Mouse (Mus musculus): ENCODE results near the gene Paqr3. TPM values are rescaled to one million over a fixed set of nuclear protein-coding genes. Genes with fewer than 3 reads are reported as not detected.

Paqr3 gene
- polyA plus RNA-seq, 1 experiment from 2014 or later, result 16.8 TPM

- no peak for ATAC-seq
- no peaks in the 10 kb centered on the region for H3K9me3 ChIP-seq (ENCODE audit: control insufficient read depth, low read length)
- no peak overlapping the region for H3K9ac ChIP-seq (ENCODE audit: low read depth, low read length)
- H3K27ac ChIP-seq (ENCODE audit: low read depth, low read length), result no peak overlapping the region
- H3K4me3 ChIP-seq (ENCODE audit: low read length), result no peak overlapping the region
- no peak overlapping the region for H3K4me2 ChIP-seq (ENCODE audit: low read length)
- 97% methylated on average over 5 of the region's 5 CpGs for WGBS
- no peaks in the 10 kb centered on the region for H3K36me3 ChIP-seq (ENCODE audit: control insufficient read depth, insufficient read depth, low read length)
- peaks cover 2% of the 10 kb centered on the region; the same call in 1 of the 2 replicates for H3K4me1 ChIP-seq (ENCODE audit: control insufficient read depth, insufficient read depth, low read depth, low read length)
- no peaks in the 10 kb centered on the region for H3K27me3 ChIP-seq (replicated peaks; ENCODE audit: control insufficient read depth, insufficient read depth, low read length)
Observed at GRCm38 (mm10) chr5:97076167-97076566, 35.2 kb downstream of the Paqr3 start.

GRCm38 (mm10) chr5:97075476-97076151 lies 35.8 kb downstream of the Paqr3 start:
- Histone ChIP-seq H3K9me3 (ENCODE audit: control insufficient read depth, low read length) (no peaks in the 10 kb centered on the region), H3K4me2 (ENCODE audit: low read length) (no peak overlapping the region), H3K36me3 (ENCODE audit: control insufficient read depth, insufficient read depth, low read length) (no peaks in the 10 kb centered on the region), H3K9ac (ENCODE audit: low read depth, low read length) (no peak overlapping the region), H3K27me3 (replicated peaks; ENCODE audit: control insufficient read depth, insufficient read depth, low read length) (no peaks in the 10 kb centered on the region), H3K4me1 (ENCODE audit: control insufficient read depth, insufficient read depth, low read depth, low read length) (peaks cover 2% of the 10 kb centered on the region; the same call in 1 of the 2 replicates), H3K27ac (ENCODE audit: low read depth, low read length) (no peak overlapping the region), H3K4me3 (ENCODE audit: low read length) (no peak overlapping the region)
- ATAC-seq, result no peak
- WGBS, result 92% methylated on average over 11 of the region's 11 CpGs

GRCm38 (mm10) chr5:97065746-97066145 lies 45.6 kb downstream of the Paqr3 start:
- Histone ChIP-seq H3K36me3 (ENCODE audit: control insufficient read depth, insufficient read depth, low read length) (peaks cover 12% of the 10 kb centered on the region), H3K4me1 (ENCODE audit: control insufficient read depth, insufficient read depth, low read depth, low read length) (no peaks in the 10 kb centered on the region), H3K9me3 (ENCODE audit: control insufficient read depth, low read length) (no peaks in the 10 kb centered on the region), H3K4me3 (ENCODE audit: low read length) (no peak overlapping the region), H3K27ac (ENCODE audit: low read depth, low read length) (no peak overlapping the region), H3K9ac (ENCODE audit: low read depth, low read length) (no peak overlapping the region), H3K27me3 (replicated peaks; ENCODE audit: control insufficient read depth, insufficient read depth, low read length) (no peaks in the 10 kb centered on the region), H3K4me2 (ENCODE audit: low read length) (no peak overlapping the region)
- ATAC-seq, result no peak
- 94% methylated on average over 4 of the region's 4 CpGs for WGBS

GRCm38 (mm10) chr5:97062041-97062440 lies 49.4 kb downstream of the Paqr3 start:
- ATAC-seq, result no peak
- no peaks in the 10 kb centered on the region for H3K4me1 ChIP-seq (ENCODE audit: control insufficient read depth, insufficient read depth, low read depth, low read length)
- no peaks in the 10 kb centered on the region for H3K27me3 ChIP-seq (replicated peaks; ENCODE audit: control insufficient read depth, insufficient read depth, low read length)
- no peak overlapping the region for H3K27ac ChIP-seq (ENCODE audit: low read depth, low read length)
- H3K9ac ChIP-seq (ENCODE audit: low read depth, low read length), result no peak overlapping the region
- 76% methylated on average over 1 of the region's 1 CpGs for WGBS
- no peak overlapping the region for H3K4me2 ChIP-seq (ENCODE audit: low read length)
- H3K4me3 ChIP-seq (ENCODE audit: low read length), result no peak overlapping the region
- H3K36me3 ChIP-seq (ENCODE audit: control insufficient read depth, insufficient read depth, low read length), result peaks cover 13% of the 10 kb centered on the region
- no peaks in the 10 kb centered on the region for H3K9me3 ChIP-seq (ENCODE audit: control insufficient read depth, low read length)

GRCm38 (mm10) chr5:97060864-97061263 lies 50.5 kb downstream of the Paqr3 start:
- 56% methylated on average over 3 of the region's 3 CpGs for WGBS
- Histone ChIP-seq H3K36me3 (ENCODE audit: control insufficient read depth, insufficient read depth, low read length) (peaks cover 10% of the 10 kb centered on the region), H3K4me2 (ENCODE audit: low read length) (no peak overlapping the region), H3K27ac (ENCODE audit: low read depth, low read length) (no peak overlapping the region), H3K4me3 (ENCODE audit: low read length) (no peak overlapping the region), H3K4me1 (ENCODE audit: control insufficient read depth, insufficient read depth, low read depth, low read length) (no peaks in the 10 kb centered on the region), H3K27me3 (replicated peaks; ENCODE audit: control insufficient read depth, insufficient read depth, low read length) (no peaks in the 10 kb centered on the region), H3K9ac (ENCODE audit: low read depth, low read length) (no peak overlapping the region), H3K9me3 (ENCODE audit: control insufficient read depth, low read length) (no peaks in the 10 kb centered on the region)
- peak; percentile 55 for ATAC-seq

- Histone ChIP-seq H3K4me1 (ENCODE audit: control insufficient read depth, insufficient read depth, low read depth, low read length) (no peaks in the 10 kb centered on the region), H3K9ac (ENCODE audit: low read depth, low read length) (no peak overlapping the region), H3K27me3 (replicated peaks; ENCODE audit: control insufficient read depth, insufficient read depth, low read length) (no peaks in the 10 kb centered on the region), H3K4me2 (ENCODE audit: low read length) (no peak overlapping the region), H3K9me3 (ENCODE audit: control insufficient read depth, low read length) (no peaks in the 10 kb centered on the region), H3K36me3 (ENCODE audit: control insufficient read depth, insufficient read depth, low read length) (peaks cover 5% of the 10 kb centered on the region; the same call in 1 of the 2 replicates), H3K27ac (ENCODE audit: low read depth, low read length) (no peak overlapping the region), H3K4me3 (ENCODE audit: low read length) (no peak overlapping the region)
- no peak for ATAC-seq
- 84% methylated on average over 12 of the region's 12 CpGs for WGBS
Observed at GRCm38 (mm10) chr5:97056791-97057450, 54.5 kb downstream of the Paqr3 start.

- peaks cover 5% of the 10 kb centered on the region; the same call in 1 of the 2 replicates for H3K36me3 ChIP-seq (ENCODE audit: control insufficient read depth, insufficient read depth, low read length)
- 79% methylated on average over 3 of the region's 3 CpGs for WGBS
- ATAC-seq, result no peak
- no peak overlapping the region for H3K27ac ChIP-seq (ENCODE audit: low read depth, low read length)
- no peaks in the 10 kb centered on the region for H3K27me3 ChIP-seq (replicated peaks; ENCODE audit: control insufficient read depth, insufficient read depth, low read length)
- no peak overlapping the region for H3K4me3 ChIP-seq (ENCODE audit: low read length)
- H3K4me1 ChIP-seq (ENCODE audit: control insufficient read depth, insufficient read depth, low read depth, low read length), result no peaks in the 10 kb centered on the region
- H3K9me3 ChIP-seq (ENCODE audit: control insufficient read depth, low read length), result no peaks in the 10 kb centered on the region
- no peak overlapping the region for H3K4me2 ChIP-seq (ENCODE audit: low read length)
- H3K9ac ChIP-seq (ENCODE audit: low read depth, low read length), result no peak overlapping the region
Observed at GRCm38 (mm10) chr5:97056359-97056758, 55.0 kb downstream of the Paqr3 start.

- H3K36me3 ChIP-seq (ENCODE audit: control insufficient read depth, insufficient read depth, low read length), result peaks cover 5% of the 10 kb centered on the region; the same call in 1 of the 2 replicates
- WGBS, result 5% methylated on average over 1 of the region's 1 CpGs
- H3K9ac ChIP-seq (ENCODE audit: low read depth, low read length), result no peak overlapping the region
- no peak overlapping the region for H3K27ac ChIP-seq (ENCODE audit: low read depth, low read length)
- no peak overlapping the region for H3K4me3 ChIP-seq (ENCODE audit: low read length)
- no peaks in the 10 kb centered on the region for H3K9me3 ChIP-seq (ENCODE audit: control insufficient read depth, low read length)
- no peaks in the 10 kb centered on the region for H3K4me1 ChIP-seq (ENCODE audit: control insufficient read depth, insufficient read depth, low read depth, low read length)
- ATAC-seq, result peak; percentile 74
- H3K27me3 ChIP-seq (replicated peaks; ENCODE audit: control insufficient read depth, insufficient read depth, low read length), result no peaks in the 10 kb centered on the region
- H3K4me2 ChIP-seq (ENCODE audit: low read length), result no peak overlapping the region
Observed at GRCm38 (mm10) chr5:97055511-97056068, 55.8 kb downstream of the Paqr3 start.

GRCm38 (mm10) chr5:97054801-97055200 lies 56.6 kb downstream of the Paqr3 start:
- no peak overlapping the region for H3K4me3 ChIP-seq (ENCODE audit: low read length)
- H3K4me1 ChIP-seq (ENCODE audit: control insufficient read depth, insufficient read depth, low read depth, low read length), result no peaks in the 10 kb centered on the region
- no peak for ATAC-seq
- H3K9ac ChIP-seq (ENCODE audit: low read depth, low read length), result no peak overlapping the region
- H3K36me3 ChIP-seq (ENCODE audit: control insufficient read depth, insufficient read depth, low read length), result peaks cover 5% of the 10 kb centered on the region; the same call in 1 of the 2 replicates
- no peak overlapping the region for H3K27ac ChIP-seq (ENCODE audit: low read depth, low read length)
- no peak overlapping the region for H3K4me2 ChIP-seq (ENCODE audit: low read length)
- WGBS, result 86% methylated on average over 10 of the region's 10 CpGs
- no peaks in the 10 kb centered on the region for H3K9me3 ChIP-seq (ENCODE audit: control insufficient read depth, low read length)
- H3K27me3 ChIP-seq (replicated peaks; ENCODE audit: control insufficient read depth, insufficient read depth, low read length), result no peaks in the 10 kb centered on the region
